Mouse (Mus musculus) left cerebral cortex, postnatal 36 days (tissue): ENCODE measurements around the gene Stab1. TPM values are rescaled to one million over a fixed set of nuclear protein-coding genes. Genes with fewer than 3 reads are reported as not detected.

Experiments
- DNase-seq, 2 experiments: peaks; one replicate each; pipeline ENCODE4 v3.0.0; 2021 to 2022; ENCODE audit warnings: low spot score in 2 of 2, mixed read lengths in 1 of 2
- intact Hi-C: fragments of 180-260 bp; cut with DNase I; formaldehyde crosslinking; loops from one replicate; pipeline ENCODE4 v1.15.1; 2025
- total RNA-seq, 2 experiments: library from RNA; stranded (reverse); gene quantifications; 2 replicates each; pipeline ENCODE4 v1.2.3; 2021

Stab1 gene
- total RNA-seq, 2 experiments from 2014 or later: 22.5 to 23.5 TPM

DNA sequence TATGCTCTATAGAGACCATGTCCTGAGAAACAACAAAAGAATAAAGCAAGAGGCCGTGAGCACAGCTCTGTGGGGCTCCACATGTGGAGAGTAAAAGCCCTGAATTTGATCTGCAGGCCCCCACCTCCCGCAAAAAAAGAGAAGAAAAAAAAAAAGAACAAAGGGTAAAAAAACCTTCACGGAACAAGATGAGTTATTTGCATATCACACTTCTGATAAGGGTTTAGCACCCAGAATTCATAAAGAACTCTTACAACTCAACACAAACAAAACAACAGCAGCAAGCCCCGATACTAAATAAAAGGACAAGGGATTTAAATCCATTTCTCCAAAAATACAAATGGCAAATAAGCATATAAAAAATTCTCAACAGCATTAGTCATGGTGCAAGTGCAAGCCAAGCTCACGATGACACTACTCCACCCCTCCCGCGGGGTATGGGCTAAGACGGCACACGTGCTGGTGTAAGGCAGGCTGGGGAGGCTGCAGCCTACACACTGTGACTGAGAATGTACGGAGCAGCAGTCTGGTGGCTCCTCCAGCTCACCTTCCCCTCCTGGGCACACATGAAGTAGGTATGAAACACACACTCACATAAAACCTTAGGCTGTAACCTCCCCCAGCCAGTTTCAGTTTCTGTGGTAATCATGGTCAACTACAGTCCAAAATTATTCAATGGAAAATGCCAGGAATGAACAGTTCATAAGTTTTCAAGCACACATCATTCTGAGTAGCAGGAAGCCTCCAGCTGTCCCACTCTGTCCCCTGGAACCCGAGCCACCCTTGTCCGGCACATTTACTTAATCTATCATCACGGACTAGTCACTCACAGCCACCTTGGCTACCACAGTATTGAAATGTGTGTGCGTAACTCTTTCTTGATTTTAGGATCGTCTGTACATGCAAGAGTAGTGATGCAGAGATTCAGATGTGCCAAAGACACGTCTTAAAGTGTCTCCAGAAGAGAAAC is 29.4 kb upstream of the Stab1 start:
- intact Hi-C loops: loop anchor here (5.0 to 10.0 kb wide), 2 partner anchors 66 to 183 kb away; partner anchors contain the start of genes Gnl3, Nt5dc2 and Pbrm1
- peak in 1 of 2 experiments; percentile 50 for DNase-seq

DNA sequence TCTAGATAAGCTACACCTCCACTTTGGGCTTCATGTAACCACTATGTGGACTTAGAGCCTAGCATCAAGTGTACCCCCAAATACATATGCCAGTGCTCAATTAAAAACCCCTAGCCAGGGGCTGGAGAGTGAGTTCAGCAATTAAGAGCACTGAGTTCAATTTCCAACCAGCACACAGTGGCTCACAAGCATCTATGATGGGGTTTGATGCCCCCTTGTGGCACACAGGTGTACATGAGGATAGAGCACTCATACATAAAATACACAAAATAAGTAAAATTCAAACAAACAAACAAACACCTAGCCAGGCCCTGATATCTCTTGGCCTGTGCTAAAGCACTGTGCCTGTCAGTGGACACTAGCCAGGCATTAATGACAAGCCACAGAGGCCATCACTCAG is 27.5 kb upstream of the Stab1 start:
- intact Hi-C loops: loop anchor here (5.0 to 10.0 kb wide), 2 partner anchors 64 to 181 kb away; partner anchors contain the start of genes Gnl3, Nt5dc2 and Pbrm1
- no peak for DNase-seq

DNA sequence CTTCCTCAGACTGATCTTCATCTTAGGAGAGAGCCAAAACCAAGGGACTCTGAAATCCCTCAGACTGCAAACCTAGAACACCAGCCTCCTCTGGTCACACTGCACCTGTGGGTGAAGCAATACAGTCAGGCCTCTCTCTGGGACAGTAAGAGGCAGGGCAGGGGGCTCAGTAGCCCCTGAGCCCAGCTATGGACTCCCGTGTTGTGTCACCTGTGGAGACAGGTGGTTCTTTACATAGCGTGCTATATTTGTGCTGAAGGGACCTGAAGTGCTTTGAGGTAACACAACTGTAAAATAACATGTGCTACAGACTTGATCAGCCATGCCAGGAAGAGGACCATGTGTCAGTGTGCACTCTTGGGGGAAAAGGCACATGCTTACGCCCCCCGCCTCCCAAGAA is 27.1 kb upstream of the Stab1 start:
- DNase-seq: no peak
- intact Hi-C loops: loop anchor here (5.0 to 10.0 kb wide), 2 partner anchors 63 to 181 kb away; partner anchors contain the start of genes Gnl3, Nt5dc2 and Pbrm1

DNA sequence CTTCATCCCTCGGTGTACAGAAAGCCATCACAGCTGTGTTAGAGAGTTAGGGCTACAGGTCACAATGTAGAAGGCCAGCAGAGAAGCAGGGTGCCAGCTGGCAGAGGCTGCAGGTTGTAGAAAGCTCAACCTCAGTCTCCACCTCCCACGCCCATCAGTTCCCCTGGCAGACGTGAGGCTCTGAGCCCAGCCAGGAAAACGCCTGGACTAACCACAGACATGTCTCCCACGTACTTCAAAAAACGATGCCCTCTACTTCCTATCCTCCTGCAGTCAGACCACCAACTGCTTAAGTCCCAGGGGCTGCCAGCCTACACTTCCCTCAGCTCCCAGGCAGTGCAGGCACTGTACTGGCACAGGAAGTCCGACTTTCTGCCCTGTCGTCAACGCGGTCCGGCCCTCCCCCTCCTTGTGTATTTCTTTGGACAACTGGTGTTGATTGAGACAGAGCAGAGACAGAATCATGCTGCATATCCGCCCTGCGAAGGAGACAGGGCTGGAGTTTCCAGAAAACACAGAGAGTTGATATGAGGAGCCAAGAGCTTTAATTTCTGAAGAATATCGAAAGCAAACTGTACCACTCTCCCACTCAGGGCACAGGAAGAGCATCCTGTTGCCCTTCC is 26.6 kb upstream of the Stab1 start:
- intact Hi-C loops: loop anchor here (5.0 to 10.0 kb wide), 2 partner anchors 63 to 180 kb away; partner anchors contain the start of genes Gnl3, Nt5dc2 and Pbrm1
- no peak for DNase-seq

DNA sequence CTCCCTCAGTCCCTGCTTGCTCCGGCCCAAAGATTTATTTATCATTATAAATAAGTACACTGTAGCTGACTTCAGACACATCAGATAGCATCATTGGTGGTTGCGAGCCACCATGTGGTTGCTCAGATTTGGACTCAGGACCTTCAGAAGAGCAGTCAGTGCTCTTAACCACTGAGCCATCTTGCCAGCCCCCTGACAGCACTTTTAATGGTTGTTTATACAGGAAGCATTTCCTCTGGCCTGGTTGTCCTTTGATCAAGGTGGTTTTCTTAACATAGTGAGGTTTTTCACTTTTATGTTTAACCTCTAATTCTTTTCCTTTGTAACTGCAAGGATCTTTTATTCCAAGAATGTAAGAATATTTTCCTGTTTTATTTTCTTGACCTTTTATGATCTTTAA is 26.0 kb upstream of the Stab1 start:
- DNase-seq: no peak
- intact Hi-C loops: loop anchor here (10.0 kb wide), 1 partner anchor 180 kb away; the partner anchor contains the start of genes Gnl3 and Pbrm1

DNA sequence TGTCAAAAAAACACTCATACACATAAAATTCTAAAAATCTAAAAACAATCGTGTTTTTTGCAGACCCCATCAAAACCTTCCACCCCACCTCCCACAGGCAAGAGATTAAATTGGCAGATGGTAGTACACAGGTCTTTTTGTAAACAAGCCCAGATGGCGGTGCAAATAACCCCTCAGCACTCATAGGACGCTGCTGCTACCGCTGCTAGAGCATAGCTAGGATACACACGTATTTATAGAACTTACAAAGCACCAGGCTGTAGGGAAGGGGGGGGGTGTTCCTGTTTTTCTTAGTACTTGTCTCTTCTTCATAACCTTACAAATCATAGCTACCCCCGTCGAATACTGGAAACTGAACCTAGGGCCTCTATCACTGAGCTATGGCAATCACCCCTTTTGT is 25.4 kb upstream of the Stab1 start:
- intact Hi-C loops: loop anchor here (10.0 kb wide), 1 partner anchor 179 kb away; the partner anchor contains the start of genes Gnl3 and Pbrm1
- DNase-seq: no peak

GRCm38 (mm10) chr14:31191936-31192335 is 23.5 kb upstream of the Stab1 start:
- intact Hi-C loops: loop anchor here (10.0 kb wide), 1 partner anchor 177 kb away; the partner anchor contains the start of genes Gnl3 and Pbrm1
- no peak for DNase-seq

GRCm38 (mm10) chr14:31189348-31189747 is 20.9 kb upstream of the Stab1 start:
- DNase-seq: no peak
- intact Hi-C loops: no loop called here

GRCm38 (mm10) chr14:31188771-31189181 is 20.3 kb upstream of the Stab1 start:
- DNase-seq: no peak
- intact Hi-C loops: no loop called here

DNA sequence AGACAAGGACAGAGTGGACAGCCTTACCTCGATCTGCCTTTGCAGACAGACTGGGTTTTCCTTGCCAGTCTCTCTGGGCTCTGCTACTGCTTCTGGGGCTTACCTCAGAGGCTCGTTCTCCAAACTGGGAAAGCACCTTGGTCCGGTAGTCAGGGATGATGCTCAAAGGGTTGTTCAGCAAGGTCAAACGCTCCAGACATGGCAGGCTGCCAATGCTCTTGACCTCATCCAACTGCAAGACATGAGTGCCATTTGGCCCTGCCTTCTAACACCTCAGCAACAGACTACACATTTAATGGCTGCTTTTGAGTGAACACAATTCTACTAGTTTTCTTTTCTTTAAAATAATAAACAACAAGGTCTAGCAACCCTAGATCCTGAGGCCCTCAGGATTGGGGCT is 18.2 kb upstream of the Stab1 start:
- intact Hi-C loops: no loop called here
- no peak for DNase-seq

GRCm38 (mm10) chr14:31184195-31184594 is 15.8 kb upstream of the Stab1 start:
- intact Hi-C loops: no loop called here
- DNase-seq: no peak

GRCm38 (mm10) chr14:31183541-31183940 is 15.1 kb upstream of the Stab1 start:
- intact Hi-C loops: no loop called here
- no peak for DNase-seq

GRCm38 (mm10) chr14:31182786-31183290 is 14.4 kb upstream of the Stab1 start:
- intact Hi-C loops: no loop called here
- no peak for DNase-seq

DNA sequence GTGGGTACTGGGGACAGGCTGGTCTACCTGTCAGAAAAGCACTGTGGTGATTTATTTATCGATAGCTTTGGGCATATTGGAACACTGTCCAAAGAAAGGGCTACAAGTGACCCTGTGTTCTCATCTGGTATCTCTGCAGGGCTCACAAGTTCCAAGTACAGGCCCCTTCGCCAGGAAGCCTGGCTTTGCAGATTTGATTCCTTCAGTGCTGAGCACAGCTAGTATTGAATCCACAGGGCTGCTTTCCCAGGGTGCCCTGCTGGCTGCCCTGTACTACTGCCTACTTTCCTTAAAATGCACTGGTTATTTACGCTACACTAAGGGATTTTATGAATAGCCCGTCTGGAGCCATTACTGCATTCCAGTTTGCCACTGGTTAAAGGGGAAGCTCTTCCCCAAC is 13.1 kb upstream of the Stab1 start:
- DNase-seq: no peak
- intact Hi-C loops: no loop called here

GRCm38 (mm10) chr14:31179677-31180365 is 11.4 kb upstream of the Stab1 start:
- DNase-seq: no peak
- intact Hi-C loops: no loop called here

- no peak for DNase-seq
- intact Hi-C loops: no loop called here
Measured at GRCm38 (mm10) chr14:31177715-31178114, 9.3 kb upstream of the Stab1 start.

DNA sequence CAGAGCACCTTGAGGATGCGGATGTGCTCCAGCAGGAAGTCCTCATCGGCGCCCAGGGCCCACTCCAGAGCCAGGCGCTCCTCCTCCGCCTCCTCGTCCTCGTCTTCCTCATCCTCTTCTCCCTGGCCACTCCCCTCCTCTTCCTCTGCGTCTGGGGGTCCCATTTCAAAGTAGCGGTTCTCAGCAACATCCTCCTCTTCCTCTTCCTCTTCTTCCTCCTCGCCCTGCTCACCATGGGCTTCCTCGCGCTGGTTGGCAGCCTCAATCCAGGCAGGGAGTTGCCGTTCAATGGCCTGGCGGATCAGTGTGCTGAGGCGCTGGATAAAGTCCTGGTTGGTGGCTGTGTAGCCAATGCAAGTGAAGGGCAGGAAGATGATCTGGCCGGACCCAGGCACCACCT is 8.8 kb upstream of the Stab1 start:
- DNase-seq: no peak

GRCm38 (mm10) chr14:31173537-31173936 is 5.1 kb upstream of the Stab1 start:
- no peak for DNase-seq
- intact Hi-C loops: no loop called here

More for the DNA sequence above, 8.8 kb upstream of the Stab1 start:
- intact Hi-C loops: no loop called here

DNA sequence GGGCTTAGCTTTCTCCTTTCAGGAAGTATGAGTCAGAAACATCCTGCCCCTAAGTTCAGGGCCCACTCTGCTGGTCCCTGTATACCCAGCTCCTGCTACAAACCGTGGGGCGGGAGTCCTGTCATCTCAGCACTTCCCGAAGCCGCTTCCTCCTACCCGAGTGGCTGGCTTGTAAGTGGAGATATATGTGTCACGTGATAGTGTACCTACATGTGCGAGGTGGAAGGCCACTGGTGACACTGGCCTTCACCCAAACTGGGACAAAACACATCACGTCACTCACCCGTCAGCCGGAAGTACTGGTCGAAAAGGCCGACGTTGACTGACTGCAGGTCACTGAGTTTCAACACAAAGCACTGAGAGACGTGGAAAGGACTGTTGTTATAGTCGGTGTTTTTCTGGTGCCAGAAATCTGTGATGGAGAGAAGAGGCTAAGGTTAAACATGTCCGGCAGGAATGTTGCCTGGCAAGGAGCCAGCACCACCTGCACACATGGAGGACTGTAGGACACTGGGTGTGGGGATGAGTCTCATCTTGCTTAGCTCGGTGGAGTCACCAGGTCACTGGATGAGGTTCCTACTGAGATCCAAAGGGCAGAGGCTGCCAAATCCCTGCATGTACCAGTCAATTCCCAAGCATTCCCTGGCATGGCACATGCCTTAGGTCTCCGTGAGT is 4.5 kb upstream of the Stab1 start:
- DNase-seq: no peak
- intact Hi-C loops: no loop called here
